Mouse (Mus musculus) activated CD4-positive, CD25-positive, alpha-beta regulatory T cell (primary cell): ENCODE data around the gene Zfp788. TPM values are rescaled to one million over a fixed set of nuclear protein-coding genes. Genes with fewer than 3 reads are reported as not detected.

Experiments
- polyA plus RNA-seq, 2 experiments: library from polyadenylated mRNA; unstranded; fragments of 100-300 nt; shearing (Covaris generic); gene quantifications; one replicate each; pipeline ENCODE4 v1.2.1; 2017

Zfp788 gene
- 10 to 100 TPM in 1 of 2 experiments, 1 to 10 TPM in 1; 9.5 to 12.5 TPM for polyA plus RNA-seq

DNA sequence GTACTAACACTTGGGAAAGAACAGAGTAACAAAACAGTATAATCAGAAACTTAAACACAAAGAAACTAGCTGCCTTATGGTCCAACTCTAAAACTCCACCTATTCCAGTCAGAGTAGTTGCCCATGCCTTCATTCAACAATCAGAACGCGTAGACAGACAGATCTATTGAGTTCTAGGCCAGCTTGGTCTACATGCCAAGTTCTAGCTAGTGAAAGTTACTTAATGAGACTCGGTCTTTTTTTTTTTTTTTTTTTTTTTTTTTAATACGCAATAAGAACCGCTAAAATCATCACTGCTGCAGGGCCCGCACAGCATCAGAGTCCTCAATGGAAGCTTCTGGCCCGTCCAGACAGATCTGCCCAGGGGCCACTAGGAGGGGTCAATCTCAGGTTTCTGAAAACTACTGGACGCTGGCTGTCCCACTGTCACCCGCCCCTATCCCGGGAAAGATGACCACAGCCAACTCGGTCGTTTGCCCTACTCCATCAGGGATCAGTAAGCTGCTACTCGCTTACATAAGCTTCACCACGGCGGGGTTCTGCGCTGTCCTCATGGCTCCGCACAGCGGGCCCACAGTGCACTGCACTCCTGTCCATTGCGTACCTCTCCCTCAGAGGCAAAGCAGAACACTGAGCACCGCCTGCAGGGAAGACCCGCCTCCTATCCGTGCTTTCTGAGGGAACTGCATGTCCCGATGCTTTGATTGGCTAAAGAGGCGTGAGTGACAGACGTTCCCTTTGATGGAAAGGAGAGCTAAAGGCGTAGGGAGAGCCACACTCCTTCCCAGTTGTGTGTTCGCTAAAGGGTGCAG, at the start of gene Zfp788:
Zfp788 (plus strand) TSS at position 795 of the 812 bp plus-strand sequence.

DNA sequence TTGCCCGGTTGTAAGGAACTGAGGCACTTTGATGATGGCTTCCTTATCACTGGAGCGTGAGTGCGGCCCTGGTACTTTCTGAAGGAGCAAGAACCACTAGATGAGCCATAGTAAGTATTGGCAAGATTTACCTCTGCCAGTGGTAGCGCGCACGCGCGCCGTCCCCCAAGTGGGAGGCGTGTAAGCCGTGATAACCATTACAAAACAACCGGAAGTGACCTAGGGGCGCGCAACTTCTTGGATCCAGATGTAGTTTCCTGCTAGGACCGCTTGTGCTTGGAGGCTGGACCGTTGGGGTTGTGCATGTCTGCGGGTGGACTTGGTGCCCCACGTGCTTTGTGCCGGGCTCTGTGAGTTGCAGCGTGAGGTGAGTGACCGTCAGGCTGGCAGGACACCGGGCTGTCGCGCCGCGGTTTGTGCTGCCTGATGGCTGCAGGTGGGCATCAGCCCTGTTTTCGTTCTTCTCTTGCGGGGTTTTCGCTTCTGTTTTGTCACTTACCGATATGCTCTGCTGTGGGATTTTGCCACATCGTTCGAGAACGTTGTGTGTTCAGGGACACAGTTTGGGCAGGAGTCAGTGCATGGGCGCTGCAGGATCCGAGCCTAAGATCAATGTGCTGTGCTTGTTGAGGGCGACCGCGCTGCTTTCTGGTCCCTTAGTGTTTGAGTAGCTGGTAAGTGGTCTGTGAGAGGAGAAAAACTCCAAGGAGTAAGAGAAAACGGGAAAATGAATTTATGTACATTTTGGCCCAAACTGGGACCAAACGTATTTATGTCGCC, 33.8 kb upstream of the Zfp788 start, which contains the start of gene 2610021A01Rik:
2610021A01Rik (plus strand) TSS at position 197 of the 780 bp plus-strand sequence.

Other genes with a start within 250 kb of the Zfp788 start
- gene AI987944, start 239.8 kb upstream of the Zfp788 start, polyA plus RNA-seq = 10 to 100 TPM; 34.5 to 35.6 TPM
- under 1 TPM in 1 of 2 experiments, not detected in 1; 0.04 TPM for gene Vmn2r57, start 184.5 kb upstream of the Zfp788 start, polyA plus RNA-seq
- gene Gm20449, start 133.8 kb upstream of the Zfp788 start, polyA plus RNA-seq = under 1 TPM in 1 of 2 experiments, not detected in 1; 0.18 TPM
- gene AW146154, start 133.3 kb upstream of the Zfp788 start, polyA plus RNA-seq = 10 to 100 TPM; 12.1 to 13.2 TPM
- under 1 TPM in 1 of 2 experiments, not detected in 1; 0.54 TPM for gene Gm6871, start 59.5 kb upstream of the Zfp788 start, polyA plus RNA-seq
- gene 2610021A01Rik, start 34.0 kb upstream of the Zfp788 start, polyA plus RNA-seq = 10 to 100 TPM; 20.1 to 21.4 TPM
- gene Vmn2r58, start 239.5 kb downstream of the Zfp788 start, polyA plus RNA-seq = under 1 TPM in 1 of 2 experiments, not detected in 1; 0.12 TPM